Mouse (Mus musculus) limb, embryonic 14.5 days (tissue): ENCODE measurements around the gene Itgb6. TPM values are rescaled to one million over a fixed set of nuclear protein-coding genes. Genes with fewer than 3 reads are reported as not detected.

ENCODE experiments used
- ATAC-seq: fragments of 200-750 bp; cut with Nextera tagmentation; 2 replicates; pipeline ENCODE4 v1.8.0; 2017; ENCODE audit warnings: low read depth, moderate number of reproducible peaks, moderate TSS enrichment; ENCODE audit not compliant: low FRiP score
- DNase-seq: peaks from one replicate; pipeline ENCODE4 v3.0.0-alpha.2; 2015; ENCODE audit warnings: low spot score
- H3K27ac ChIP-seq: fragments of 300-500 bp; sonication (generic); replicated peaks from 2 replicates; pipeline ENCODE4 v1.5.1; 2014; ENCODE audit warnings: low read depth, mild to moderate bottlenecking, low read length, moderate library complexity, mixed read lengths
- H3K27me3 ChIP-seq: fragments of 300-500 bp; sonication (generic); 2 replicates; pipeline ENCODE4 v1.6.1; 2014; ENCODE audit warnings: low read length, mixed read lengths; ENCODE audit not compliant: control insufficient read depth, insufficient read depth
- H3K36me3 ChIP-seq: fragments of 300-500 bp; sonication (generic); 2 replicates; pipeline ENCODE4 v1.6.1; 2014; ENCODE audit warnings: mild to moderate bottlenecking, low read length, moderate library complexity, mixed read lengths; ENCODE audit not compliant: control insufficient read depth, insufficient read depth
- H3K4me1 ChIP-seq: fragments of 300-500 bp; sonication (generic); 2 replicates; pipeline ENCODE4 v1.6.1; 2014; ENCODE audit warnings: antibody characterized with exemption, low read length, mixed read lengths; ENCODE audit not compliant: control insufficient read depth, insufficient read depth
- H3K4me2 ChIP-seq: fragments of 300-500 bp; sonication (generic); replicated peaks from 2 replicates; pipeline ENCODE4 v1.6.1; 2014; ENCODE audit warnings: low read depth, mild to moderate bottlenecking, low read length, moderate library complexity; ENCODE audit not compliant: severe bottlenecking
- H3K4me3 ChIP-seq: fragments of 300-500 bp; sonication (generic); replicated peaks from 2 replicates; pipeline ENCODE4 v1.5.1; 2014; ENCODE audit warnings: low read length
- H3K9ac ChIP-seq: fragments of 300-500 bp; sonication (generic); 2 replicates; pipeline ENCODE4 v1.6.1; 2014; ENCODE audit warnings: mild to moderate bottlenecking, low read depth, low read length, moderate library complexity; ENCODE audit not compliant: severe bottlenecking
- H3K9me3 ChIP-seq: fragments of 300-500 bp; sonication (generic); 2 replicates; pipeline ENCODE4 v1.6.1; 2016; ENCODE audit warnings: low read length; ENCODE audit not compliant: control insufficient read depth
- POLR2A ChIP-seq: fragments of 200-500 bp; IDR thresholded peaks from 2 replicates; pipeline ENCODE4 v1.8.0; 2012; ENCODE audit warnings: inconsistent platforms, mild to moderate bottlenecking, moderate library complexity, borderline replicate concordance; ENCODE audit not compliant: insufficient read depth, insufficient read length; ENCODE audit errors: extremely low read depth
- WGBS: fragments of 180-500 bp; shearing (Covaris S2); extraction: QIAGEN DNeasy Blood & Tissue Kit; methylation state at CpG from one replicate; pipeline ENCODE4 v1.1.7; 2014; 5-methylcytosine and 5-hydroxymethylcytosine counted together
- polyA plus RNA-seq, 2 experiments: library from polyadenylated mRNA; depleted of rRNA in 1 of 2; stranded (reverse) in 1 of 2; unstranded in 1 of 2; fragments of >200 nt; fragmentation: Nextera tagmentation in 1 of 2; extraction: Ambion mirVana in 1 of 2; gene quantifications; 2 replicates each; pipeline versions ENCODE4 v1.2.1 to v1.2.3; 2012 to 2014

Gene Itgb6
- polyA plus RNA-seq, 2 experiments: 2.6 to 3.3 TPM

- no peak for TF ChIP-seq POLR2A
- Histone ChIP-seq H3K4me3 (no peak overlapping the region), H3K9ac (no peak overlapping the region), H3K9me3 (no peaks in the 10 kb centered on the region), H3K4me2 (no peak overlapping the region), H3K27ac (no peak overlapping the region), H3K36me3 (no peaks in the 10 kb centered on the region), H3K27me3 (no peaks in the 10 kb centered on the region), H3K4me1 (0 out of 2 replicates have a peak, but pooled peaks cover under 1% of the 10 kb centered on the region)
- ATAC-seq (no peak), DNase-seq (no peak)
- WGBS: 85% methylated on average over 7 of the region's 7 CpGs
These were observed 79.8 kb downstream of the Itgb6 start for GRCm38 (mm10) chr2:60642606-60643005.

GRCm38 (mm10) chr2:60640342-60640672 lies 82.1 kb downstream of the Itgb6 start:
- Histone ChIP-seq H3K9me3 (no peaks in the 10 kb centered on the region), H3K36me3 (no peaks in the 10 kb centered on the region), H3K27ac (no peak overlapping the region), H3K9ac (no peak overlapping the region), H3K4me3 (no peak overlapping the region), H3K4me1 (no peaks in the 10 kb centered on the region), H3K27me3 (no peaks in the 10 kb centered on the region), H3K4me2 (no peak overlapping the region)
- ATAC-seq: no peak
- TF ChIP-seq POLR2A: no peak
- 52% methylated on average over 7 of the region's 7 CpGs for WGBS
- no peak for DNase-seq

DNA sequence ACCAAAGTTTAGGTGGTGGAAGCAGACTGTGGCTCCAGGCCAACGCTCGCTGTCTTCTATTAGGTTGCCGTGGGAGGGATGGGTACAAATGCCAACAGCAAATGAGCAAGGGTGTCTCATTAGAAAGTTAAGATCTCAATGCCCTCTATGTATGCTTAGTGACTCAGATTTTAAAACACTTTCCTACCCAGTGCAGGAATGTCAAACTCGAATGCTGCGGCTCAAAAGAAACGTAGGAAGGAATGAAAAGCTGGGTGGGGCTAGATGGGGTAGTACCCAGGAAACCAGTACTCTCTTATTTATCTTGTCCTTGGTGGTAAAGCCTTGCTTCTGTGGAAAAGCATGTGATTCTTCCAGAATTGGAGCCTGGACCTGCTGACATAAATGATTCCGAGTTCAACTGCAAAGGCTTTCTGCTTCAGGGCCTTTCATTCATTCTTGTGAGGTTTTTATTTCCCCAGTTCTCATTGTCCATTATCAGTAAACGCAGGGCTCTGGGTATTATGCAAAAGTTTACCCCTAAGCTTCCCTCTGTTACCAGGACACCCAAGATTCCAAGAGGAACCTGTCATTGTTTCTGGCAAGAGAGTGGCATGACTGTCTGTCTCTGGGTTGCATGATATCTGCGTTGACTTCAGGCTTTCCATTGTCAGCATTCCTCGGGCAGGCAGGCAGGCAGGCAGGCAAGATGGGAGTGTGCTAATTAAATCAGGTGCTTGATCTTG lies 82.7 kb downstream of the Itgb6 start:
- Histone ChIP-seq H3K4me2 (no peak overlapping the region), H3K9me3 (no peaks in the 10 kb centered on the region), H3K36me3 (no peaks in the 10 kb centered on the region), H3K9ac (no peak overlapping the region), H3K4me3 (no peak overlapping the region), H3K27me3 (no peaks in the 10 kb centered on the region), H3K4me1 (no peaks in the 10 kb centered on the region), H3K27ac (no peak overlapping the region)
- TF ChIP-seq POLR2A: no peak
- no peak for DNase-seq
- no peak for ATAC-seq
- WGBS: 81% methylated on average over 10 of the region's 10 CpGs

DNA sequence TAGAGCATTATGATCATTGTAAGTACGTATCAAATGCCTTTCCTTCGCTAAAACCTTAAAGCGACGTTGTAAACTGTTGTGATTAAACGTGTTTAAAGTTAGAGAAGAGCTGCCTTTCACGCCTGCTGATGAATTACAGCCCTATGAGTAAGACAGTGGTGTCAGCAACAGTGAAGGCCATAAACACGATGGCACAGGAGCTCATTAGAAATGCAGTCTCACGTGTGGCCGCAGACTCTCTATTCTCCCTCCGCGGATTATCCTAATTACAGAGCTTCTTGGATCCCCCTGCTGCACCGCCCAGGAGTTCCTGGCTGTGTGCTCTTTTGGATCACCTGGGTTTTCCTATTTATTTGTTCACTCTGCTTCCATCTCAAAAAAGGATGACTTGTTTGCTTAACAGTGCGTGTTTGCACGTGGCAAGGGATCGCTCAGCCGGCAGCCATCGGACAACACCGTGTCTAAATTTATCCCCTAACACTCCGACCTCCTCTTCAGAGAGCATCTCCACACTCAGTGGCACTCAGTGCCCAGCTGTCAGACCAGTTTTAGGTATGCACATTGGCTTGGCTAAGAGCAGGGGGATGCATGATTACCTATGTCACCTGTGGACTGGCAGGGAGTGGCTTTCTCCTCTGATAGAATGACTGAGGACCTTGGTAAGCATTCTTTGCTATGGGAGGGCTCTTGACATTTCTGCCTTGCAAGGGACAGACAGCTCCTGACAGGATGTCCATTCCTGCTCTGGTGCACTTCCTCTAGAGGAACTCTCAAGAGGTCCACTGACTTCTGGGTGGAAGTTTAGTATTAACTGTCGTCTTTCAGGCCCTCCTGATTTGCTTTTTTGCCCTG lies 85.3 kb downstream of the Itgb6 start:
- Histone ChIP-seq H3K27ac (no peak overlapping the region), H3K4me3 (no peak overlapping the region), H3K4me2 (no peak overlapping the region), H3K4me1 (no peaks in the 10 kb centered on the region), H3K9ac (no peak overlapping the region), H3K36me3 (no peaks in the 10 kb centered on the region), H3K27me3 (no peaks in the 10 kb centered on the region), H3K9me3 (no peaks in the 10 kb centered on the region)
- ATAC-seq (no peak), DNase-seq (no peak)
- no peak for TF ChIP-seq POLR2A
- WGBS: 48% methylated on average over 20 of the region's 20 CpGs

DNA sequence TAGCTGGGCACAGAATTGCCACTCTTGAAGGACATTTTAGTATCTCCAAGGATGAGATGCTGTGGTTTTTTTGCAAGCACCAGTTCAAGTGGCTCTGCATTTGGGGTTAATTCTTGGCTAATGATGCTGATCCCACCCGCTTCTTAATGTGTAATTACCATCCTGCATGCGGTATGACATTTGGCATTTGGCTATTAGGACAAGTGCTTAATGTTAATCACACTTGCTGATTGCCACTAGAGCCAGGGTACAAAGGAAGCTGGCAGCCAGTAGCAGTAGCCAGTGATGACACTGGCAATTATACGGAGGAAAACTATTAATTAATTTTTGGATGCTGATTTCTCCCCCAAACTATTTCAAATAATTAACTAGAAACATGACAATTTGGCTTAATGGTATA lies 86.0 kb downstream of the Itgb6 start:
- H3K4me3 ChIP-seq: no peak overlapping the region
- DNase-seq (no peak), ATAC-seq (no peak)
- no peak overlapping the region for H3K9ac ChIP-seq
- 47% methylated on average over 3 of the region's 3 CpGs for WGBS
- H3K36me3 ChIP-seq: no peaks in the 10 kb centered on the region
- no peaks in the 10 kb centered on the region for H3K27me3 ChIP-seq
- no peaks in the 10 kb centered on the region for H3K9me3 ChIP-seq
- H3K4me2 ChIP-seq: no peak overlapping the region
- H3K4me1 ChIP-seq: no peaks in the 10 kb centered on the region
- no peak overlapping the region for H3K27ac ChIP-seq
- no peak for TF ChIP-seq POLR2A
